Mouse (Mus musculus) cortical plate, adult 2 months (tissue): ENCODE data around the gene Mex3d.

Experiments
- CTCF ChIP-seq: fragments of 200-500 bp; IDR thresholded peaks from 2 replicates; pipeline ENCODE4 v1.5.1; 2011; ENCODE audit warnings: mild to moderate bottlenecking, control low read depth, low read length; ENCODE audit not compliant: insufficient read depth; ENCODE audit errors: extremely low read depth
- POLR2A ChIP-seq: fragments of 200-500 bp; IDR thresholded peaks from 2 replicates; pipeline ENCODE4 v1.6.1; 2011; ENCODE audit warnings: mild to moderate bottlenecking, low read length, control low read depth; ENCODE audit not compliant: insufficient read depth; ENCODE audit errors: extremely low read depth

DNA sequence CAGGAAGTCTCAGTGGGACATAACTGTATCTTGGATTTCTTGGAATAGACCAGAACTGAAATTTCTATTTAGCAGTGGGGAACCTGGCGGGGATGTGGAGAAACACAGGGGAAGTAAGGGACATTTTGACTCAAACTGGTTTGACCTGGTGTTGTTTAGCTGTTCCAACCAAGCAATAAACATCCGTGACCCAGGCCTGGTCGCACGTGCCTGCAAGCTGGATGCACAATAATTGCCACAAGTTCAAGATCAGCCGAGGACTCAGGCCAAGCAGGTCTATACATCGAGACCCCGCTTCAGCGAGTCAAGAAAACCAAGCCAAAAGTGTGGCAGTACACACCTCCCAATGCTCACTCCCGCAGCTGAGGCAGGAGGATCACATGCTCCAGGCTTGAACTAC, 15.5 kb downstream of the Mex3d start:
- TF ChIP-seq CTCF: no peak
- no peak for TF ChIP-seq POLR2A
